Mouse (Mus musculus) ES-E14 (cell line): ENCODE data around the gene Zbed3.

Experiments
- CHD2 ChIP-seq: IDR thresholded peaks from 2 replicates; pipeline ENCODE4 v1.6.1; 2014; ENCODE audit warnings: mild to moderate bottlenecking, low read depth, low read length, inconsistent platforms
- ZC3H11A ChIP-seq: IDR thresholded peaks from 2 replicates; pipeline ENCODE4 v1.6.1; 2012; ENCODE audit warnings: low read depth, mild to moderate bottlenecking, inconsistent platforms, low read length, borderline replicate concordance
- ZNF384 ChIP-seq: IDR thresholded peaks from 2 replicates; pipeline ENCODE4 v1.6.1; 2012; ENCODE audit warnings: low read depth, low read length, inconsistent platforms

GRCm38 (mm10) chr13:95358223-95358622, 34.8 kb downstream of the Zbed3 start:
- no peak for TF ChIP-seq CHD2
- no peak for TF ChIP-seq ZC3H11A
- TF ChIP-seq ZNF384: no peak
